10 mouse cellular contexts compared by ENCODE assay signal in genomic region chr9:121600861-121601427, GRCm38 (mm10). TPM values are rescaled to one million over a fixed set of nuclear protein-coding genes. Genes with fewer than 3 reads are reported as not detected.
A peak's percentile ranks its signal among the peaks of the same experiment; 100 is the strongest.
DNase-seq lines count a peak whose midpoint lies in the region; ATAC-seq and TF ChIP-seq lines count a peak whose summit lies in the region.
"Had no signal": no experiment of that assay in that cellular context is flagged by ENCODE, and none has a peak within 500 bp of the region (broad histone marks: within the 10 kb centered on the region; RNA-seq: fewer than 3 reads in every experiment).

No protein-coding gene starts in this region.

- H3K4me3 ChIP-seq in hindbrain, embryonic 10.5 days: no peak overlapping the region
- no peak overlapping the region for H3K4me3 ChIP-seq in hindbrain, embryonic 14.5 days (replicated peaks; ENCODE audit: low read length)
- no peak overlapping the region for H3K4me3 ChIP-seq in bone marrow macrophage, adult 2 months (ENCODE audit: insufficient read depth, low read length)
- H3K4me3 ChIP-seq in embryonic facial prominence, embryonic 11.5 days (ENCODE audit: low read depth, low read length): no peak overlapping the region
- H3K4me3 ChIP-seq in liver, embryonic 11.5 days (ENCODE audit: low read depth, low read length): no peak overlapping the region
- H3K4me3 ChIP-seq: heart, adult 2 months; midbrain, embryonic 10.5 days had no signal

- H3K27me3 ChIP-seq in hindbrain, embryonic 10.5 days (ENCODE audit: insufficient read depth, poor library complexity, severe bottlenecking): no peaks in the 10 kb centered on the region
- no peaks in the 10 kb centered on the region for H3K27me3 ChIP-seq in hindbrain, embryonic 14.5 days (ENCODE audit: control insufficient read depth, insufficient read depth, low read length)
- no peaks in the 10 kb centered on the region for H3K27me3 ChIP-seq in embryonic facial prominence, embryonic 11.5 days (ENCODE audit: control insufficient read depth, insufficient read depth, low read length)
- H3K27me3 ChIP-seq in liver, embryonic 11.5 days (replicated peaks; ENCODE audit: control insufficient read depth, insufficient read depth, low read length): peaks cover 7% of the 10 kb centered on the region; the same call in 1 of the 2 replicates

- intact Hi-C loops in left cerebral cortex, postnatal 25 days (cut with DNase I): loop anchor here (1.0 to 5.0 kb wide), 5 partner anchors 44 to 214 kb away; partner anchors contain the start of gene Cck

- H3K4me1 ChIP-seq in hindbrain, embryonic 10.5 days (replicated peaks): peaks cover 26% of the 10 kb centered on the region
- no peaks in the 10 kb centered on the region; the same call in 1 of the 2 replicates for H3K4me1 ChIP-seq in hindbrain, embryonic 14.5 days (replicated peaks; ENCODE audit: control insufficient read depth, insufficient read depth, low read length)
- peaks cover 62% of the 10 kb centered on the region for H3K4me1 ChIP-seq in bone marrow macrophage, adult 2 months (ENCODE audit: control insufficient read depth, insufficient read depth, low read length)
- no peaks in the 10 kb centered on the region; the same call in 1 of the 2 replicates for H3K4me1 ChIP-seq in embryonic facial prominence, embryonic 11.5 days (ENCODE audit: control insufficient read depth, insufficient read depth, low read length)
- no peaks in the 10 kb centered on the region for H3K4me1 ChIP-seq in liver, embryonic 11.5 days (replicated peaks; ENCODE audit: control insufficient read depth, insufficient read depth, low read length)

- no peak for ATAC-seq in hindbrain, embryonic 14.5 days (ENCODE audit: low FRiP score)
- ATAC-seq in embryonic facial prominence, embryonic 11.5 days (replicated peaks; ENCODE audit: insufficient number of reproducible peaks, low FRiP score, low TSS enrichment, low read depth): no peak
- no peak for ATAC-seq in liver, embryonic 11.5 days (replicated peaks; ENCODE audit: low FRiP score)

- no peak overlapping the region for H3K9ac ChIP-seq in hindbrain, embryonic 14.5 days
- H3K9ac ChIP-seq in embryonic facial prominence, embryonic 11.5 days (replicated peaks; ENCODE audit: low read length): no peak overlapping the region
- no peak overlapping the region for H3K9ac ChIP-seq in liver, embryonic 11.5 days (ENCODE audit: low read depth, low read length)

- H3K4me2 ChIP-seq in hindbrain, embryonic 14.5 days (replicated peaks): no peak overlapping the region
- H3K4me2 ChIP-seq in embryonic facial prominence, embryonic 11.5 days (ENCODE audit: low read depth, low read length): no peak overlapping the region
- no peak overlapping the region for H3K4me2 ChIP-seq in liver, embryonic 11.5 days

- peak; percentile 17 for DNase-seq in hindbrain, embryonic 10.5 days (ENCODE audit: low spot score)
- DNase-seq in hindbrain, embryonic 14.5 days (ENCODE audit: low spot score): no peak
- DNase-seq in embryonic facial prominence, embryonic 11.5 days (ENCODE audit: low spot score): peak; percentile 50
- DNase-seq in left cerebral cortex, postnatal 25 days (ENCODE audit: low spot score in 2 of 2): peak; percentile 57 to 88
- no peak for DNase-seq in liver, embryonic 11.5 days (ENCODE audit: low spot score)
- DNase-seq in liver: no peak
- DNase-seq in adipocyte (ENCODE audit: low spot score): no peak
- DNase-seq: heart, adult 2 months had no signal

- WGBS in hindbrain, embryonic 10.5 days: 33% methylated on average over 6 of the region's 6 CpGs
- whole genome bisulfite sequencing in hindbrain, embryonic 14.5 days: 32% methylated on average over 6 of the region's 6 CpGs
- 35% methylated on average over 6 of the region's 6 CpGs for WGBS in embryonic facial prominence, embryonic 11.5 days
- WGBS in liver, embryonic 11.5 days: 25% methylated on average over 6 of the region's 6 CpGs

- no peak for TF ChIP-seq CTCF in bone marrow macrophage, adult 2 months (IDR thresholded peaks at IDR 0.05; ENCODE audit: low read depth, low read length)

- no peak overlapping the region for H3K27ac ChIP-seq in hindbrain, embryonic 10.5 days
- no peak overlapping the region for H3K27ac ChIP-seq in hindbrain, embryonic 14.5 days
- H3K27ac ChIP-seq in bone marrow macrophage, adult 2 months (ENCODE audit: insufficient read depth, low read depth, low read length): peak overlapping the region; percentile 20
- H3K27ac ChIP-seq in embryonic facial prominence, embryonic 11.5 days (replicated peaks; ENCODE audit: low read depth, low read length): no peak overlapping the region
- H3K27ac ChIP-seq in liver, embryonic 11.5 days (ENCODE audit: low read depth, low read length): no peak overlapping the region
- H3K27ac ChIP-seq: heart, adult 2 months; midbrain, embryonic 10.5 days had no signal

- no peaks in the 10 kb centered on the region for H3K9me3 ChIP-seq in hindbrain, embryonic 10.5 days
- H3K9me3 ChIP-seq in hindbrain, embryonic 14.5 days (ENCODE audit: control insufficient read depth, low read length): no peaks in the 10 kb centered on the region
- H3K9me3 ChIP-seq in embryonic facial prominence, embryonic 11.5 days (replicated peaks; ENCODE audit: control insufficient read depth, low read length): no peaks in the 10 kb centered on the region
- no peaks in the 10 kb centered on the region for H3K9me3 ChIP-seq in liver, embryonic 11.5 days (ENCODE audit: control insufficient read depth, low read length)
- H3K9me3 ChIP-seq: midbrain, embryonic 10.5 days had no signal

- no peak for TF ChIP-seq POLR2A in bone marrow macrophage, adult 2 months (IDR thresholded peaks at IDR 0.05; ENCODE audit: borderline replicate concordance, low read depth, low read length)

- no peaks in the 10 kb centered on the region for H3K36me3 ChIP-seq in hindbrain, embryonic 10.5 days
- H3K36me3 ChIP-seq in hindbrain, embryonic 14.5 days (replicated peaks; ENCODE audit: control insufficient read depth, insufficient read depth): no peaks in the 10 kb centered on the region
- no peaks in the 10 kb centered on the region for H3K36me3 ChIP-seq in embryonic facial prominence, embryonic 11.5 days (replicated peaks; ENCODE audit: control insufficient read depth, insufficient read depth, low read depth, low read length)
- no peaks in the 10 kb centered on the region for H3K36me3 ChIP-seq in liver, embryonic 11.5 days (ENCODE audit: control insufficient read depth, insufficient read depth, low read length)
- H3K36me3 ChIP-seq: midbrain, embryonic 10.5 days had no signal

RNA-seq across cellular contexts. Expression of gene Lyzl4, which starts 41.0 kb away (rescaled TPM):
- not detected in 2 replicates for polyA plus RNA-seq in hindbrain, embryonic 10.5 days (2016; fragmentation: Nextera tagmentation; extraction: Ambion mirVana)
- 0.22 and 0.32 TPM in 2 replicates for polyA plus RNA-seq in hindbrain, embryonic 14.5 days (2014; fragmentation: Nextera tagmentation; extraction: Ambion mirVana)
- polyA plus RNA-seq in bone marrow macrophage, adult 2 months (2012; ENCODE audit: insufficient read depth, insufficient read length, missing spikeins): 11.5 and 11.8 TPM in 2 replicates
- not detected in 2 replicates for polyA plus RNA-seq in embryonic facial prominence, embryonic 11.5 days (2014; fragmentation: Nextera tagmentation; extraction: Ambion mirVana)
- total RNA-seq in left cerebral cortex, postnatal 25 days (2021): 1 to 10 TPM; 1.5 to 1.8 TPM
- polyA plus RNA-seq in liver, embryonic 11.5 days (2014; fragmentation: Nextera tagmentation; extraction: Ambion mirVana): not detected in 2 replicates
- total RNA-seq: heart, adult 2 months had no signal
- polyA plus RNA-seq: midbrain, embryonic 10.5 days had no signal

RNA-seq across cellular contexts. Expression of gene Vipr1, which starts 41.6 kb away (rescaled TPM):
- 0.41 and 0.43 TPM in 2 replicates for polyA plus RNA-seq in hindbrain, embryonic 10.5 days (2016; fragmentation: Nextera tagmentation; extraction: Ambion mirVana)
- polyA plus RNA-seq in hindbrain, embryonic 14.5 days (2014; fragmentation: Nextera tagmentation; extraction: Ambion mirVana): 0.40 and 0.59 TPM in 2 replicates
- polyA plus RNA-seq in bone marrow macrophage, adult 2 months (2012; ENCODE audit: insufficient read depth, insufficient read length, missing spikeins): 4.1 and 4.8 TPM in 2 replicates
- 0.08 and 0.57 TPM in 2 replicates for polyA plus RNA-seq in embryonic facial prominence, embryonic 11.5 days (2014; fragmentation: Nextera tagmentation; extraction: Ambion mirVana)
- 10 to 100 TPM; 22.2 to 26.2 TPM for total RNA-seq in left cerebral cortex, postnatal 25 days (2021)
- polyA plus RNA-seq in liver, embryonic 11.5 days (2014; fragmentation: Nextera tagmentation; extraction: Ambion mirVana): 0.25 and 0.77 TPM in 2 replicates

Comparison
In these comparisons a context has a peak if more than half of its experiments do, and no peak if none do; other contexts are left out.
1. DNase-seq: peak in hindbrain, embryonic 10.5 days (single experiment), embryonic facial prominence, embryonic 11.5 days (single experiment) and left cerebral cortex, postnatal 25 days (2 of 2); none in hindbrain, embryonic 14.5 days (single experiment), liver, embryonic 11.5 days (single experiment), liver (single experiment) and adipocyte (single experiment).